ENCODE assay signal across 13 mouse cellular contexts in genomic region chr5:142149594-142149993, GRCm38 (mm10).
DNase-seq lines count a peak whose midpoint lies in the region; ATAC-seq lines count a peak whose summit lies in the region.
"Had no signal": no experiment of that assay in that cellular context is flagged by ENCODE, and none has a peak within 500 bp of the region (broad histone marks: within the 10 kb centered on the region; RNA-seq: fewer than 3 reads in every experiment).

No protein-coding gene starts in this region.

- H3K27me3 ChIP-seq in kidney, embryonic 15.5 days = no peaks in the 10 kb centered on the region
- H3K27me3 ChIP-seq: hindbrain, embryonic 12.5 days; limb, embryonic 15.5 days; Patski had no signal

- 81% methylated on average over 8 of the region's 8 CpGs for WGBS in kidney, embryonic 15.5 days

- ATAC-seq in kidney, embryonic 15.5 days (replicated peaks; ENCODE audit: low FRiP score) = no peak
- ATAC-seq in inflammation-experienced regulatory T-cells, adult 6 months = no peak
- ATAC-seq: Patski had no signal

- peak; percentile 3 for DNase-seq in kidney, adult 18-20 months
- DNase-seq in right cerebral cortex, postnatal 10 days (ENCODE audit: low spot score in 2 of 2) = peak; percentile 52 to 53
- DNase-seq in right cerebral cortex, postnatal 36 days (ENCODE audit: low spot score in 2 of 2) = no peak
- peak; percentile 64 to 72 for DNase-seq in cerebellum, postnatal 36 days
- peak; percentile 16 to 20 for DNase-seq in layer of hippocampus, postnatal 36 days
- DNase-seq in spleen, postnatal 4 days (ENCODE audit: low spot score in 2 of 2) = no peak
- DNase-seq: adrenal gland, postnatal 10 days had no signal

- no peak overlapping the region for H3K4me3 ChIP-seq in kidney, embryonic 15.5 days (replicated peaks)
- H3K4me3 ChIP-seq: heart, embryonic 10.5 days; hindbrain, embryonic 12.5 days; limb, embryonic 15.5 days had no signal

- peaks cover 14% of the 10 kb centered on the region for H3K36me3 ChIP-seq in kidney, embryonic 15.5 days
- H3K36me3 ChIP-seq: hindbrain, embryonic 12.5 days had no signal

- no peak overlapping the region for H3K27ac ChIP-seq in kidney, embryonic 15.5 days
- H3K27ac ChIP-seq: heart, embryonic 10.5 days; hindbrain, embryonic 12.5 days; limb, embryonic 15.5 days had no signal

- no peak overlapping the region for H3K9ac ChIP-seq in kidney, embryonic 15.5 days
- H3K9ac ChIP-seq: hindbrain, embryonic 12.5 days; limb, embryonic 15.5 days had no signal

- no peak overlapping the region for H3K4me2 ChIP-seq in kidney, embryonic 15.5 days
- H3K4me2 ChIP-seq: hindbrain, embryonic 12.5 days; limb, embryonic 15.5 days had no signal

- no peaks in the 10 kb centered on the region for H3K4me1 ChIP-seq in kidney, embryonic 15.5 days
- H3K4me1 ChIP-seq: heart, embryonic 10.5 days; hindbrain, embryonic 12.5 days; limb, embryonic 15.5 days had no signal

- peaks cover 5% of the 10 kb centered on the region; the same call in 1 of the 2 replicates for H3K9me3 ChIP-seq in kidney, embryonic 15.5 days (replicated peaks)
- H3K9me3 ChIP-seq: limb, embryonic 15.5 days had no signal

Comparison
In these comparisons a context has a peak if more than half of its experiments do, and no peak if none do; other contexts are left out.
1. DNase-seq: peak in kidney, adult 18-20 months (single experiment), right cerebral cortex, postnatal 10 days (2 of 2), cerebellum, postnatal 36 days (2 of 2) and layer of hippocampus, postnatal 36 days (2 of 2); none in right cerebral cortex, postnatal 36 days (0 of 2) and spleen, postnatal 4 days (0 of 2).